Mouse (Mus musculus): ENCODE results near the gene Ahdc1. TPM values are rescaled to one million over a fixed set of nuclear protein-coding genes. Genes with fewer than 3 reads are reported as not detected.
"Not testable (repeated sequence)": the region's sequence is repeated elsewhere in the genome, so short reads cannot be mapped to it uniquely, and the experiment has no call there.

Ahdc1 gene
- polyA plus RNA-seq, 1 experiment from 2014 or later, result 7.0 TPM

- 0 out of 2 replicates have a peak overlapping the region, but pooled peaks have one; percentile 12 for H3K9ac ChIP-seq (ENCODE audit: low read depth, low read length)
- no peaks in the 10 kb centered on the region for H3K36me3 ChIP-seq (ENCODE audit: control insufficient read depth, insufficient read depth, low read length)
- 45% methylated on average over 6 of the region's 6 CpGs for WGBS (ENCODE audit: insufficient replicate concordance)
- H3K4me3 ChIP-seq (ENCODE audit: low read depth, low read length), result no peak overlapping the region
- H3K27ac ChIP-seq (ENCODE audit: low read depth, low read length), result peak overlapping the region; percentile 86
- ATAC-seq (replicated peaks; ENCODE audit: insufficient number of reproducible peaks, low FRiP score, low TSS enrichment), result no peak
- no peak overlapping the region for H3K4me2 ChIP-seq
- no peaks in the 10 kb centered on the region for H3K27me3 ChIP-seq (ENCODE audit: control insufficient read depth, insufficient read depth, low read length)
- H3K4me1 ChIP-seq (ENCODE audit: control insufficient read depth, insufficient read depth, low read length), result peaks cover 67% of the 10 kb centered on the region
- H3K9me3 ChIP-seq (replicated peaks; ENCODE audit: control insufficient read depth, low read length), result no peaks in the 10 kb centered on the region
Observed at GRCm38 (mm10) chr4:133093056-133093455, 82.0 kb downstream of the Ahdc1 start.

- 3% methylated on average over 6 of the region's 6 CpGs for WGBS (ENCODE audit: insufficient replicate concordance)
- peak overlapping the region; percentile 86 for H3K27ac ChIP-seq (ENCODE audit: low read depth, low read length)
- peaks cover 64% of the 10 kb centered on the region for H3K4me1 ChIP-seq (ENCODE audit: control insufficient read depth, insufficient read depth, low read length)
- no peak overlapping the region for H3K4me2 ChIP-seq
- H3K27me3 ChIP-seq (ENCODE audit: control insufficient read depth, insufficient read depth, low read length), result no peaks in the 10 kb centered on the region
- no peak for ATAC-seq (replicated peaks; ENCODE audit: insufficient number of reproducible peaks, low FRiP score, low TSS enrichment)
- H3K9me3 ChIP-seq (replicated peaks; ENCODE audit: control insufficient read depth, low read length), result no peaks in the 10 kb centered on the region
- H3K4me3 ChIP-seq (ENCODE audit: low read depth, low read length), result no peak overlapping the region
- H3K36me3 ChIP-seq (ENCODE audit: control insufficient read depth, insufficient read depth, low read length), result no peaks in the 10 kb centered on the region
- 0 out of 2 replicates have a peak overlapping the region, but pooled peaks have one; percentile 12 for H3K9ac ChIP-seq (ENCODE audit: low read depth, low read length)
Observed at GRCm38 (mm10) chr4:133093481-133094033, 82.5 kb downstream of the Ahdc1 start.

- Histone ChIP-seq H3K4me1 (ENCODE audit: control insufficient read depth, insufficient read depth, low read length) (peaks cover 63% of the 10 kb centered on the region), H3K27me3 (ENCODE audit: control insufficient read depth, insufficient read depth, low read length) (no peaks in the 10 kb centered on the region), H3K9ac (ENCODE audit: low read depth, low read length) (0 out of 2 replicates have a peak overlapping the region, but pooled peaks have one; percentile 28), H3K9me3 (replicated peaks; ENCODE audit: control insufficient read depth, low read length) (no peaks in the 10 kb centered on the region), H3K4me3 (ENCODE audit: low read depth, low read length) (no peak overlapping the region), H3K27ac (ENCODE audit: low read depth, low read length) (peak overlapping the region; percentile 86), H3K4me2 (no peak overlapping the region), H3K36me3 (ENCODE audit: control insufficient read depth, insufficient read depth, low read length) (no peaks in the 10 kb centered on the region)
- 60% methylated on average over 1 of the region's 1 CpGs for WGBS (ENCODE audit: insufficient replicate concordance)
- no peak for ATAC-seq (replicated peaks; ENCODE audit: insufficient number of reproducible peaks, low FRiP score, low TSS enrichment)
Observed at GRCm38 (mm10) chr4:133094255-133094654, 83.2 kb downstream of the Ahdc1 start.

- H3K4me1 ChIP-seq (ENCODE audit: control insufficient read depth, insufficient read depth, low read length), result peaks cover 54% of the 10 kb centered on the region
- H3K9me3 ChIP-seq (replicated peaks; ENCODE audit: control insufficient read depth, low read length), result no peaks in the 10 kb centered on the region
- peak overlapping the region; percentile 86 for H3K27ac ChIP-seq (ENCODE audit: low read depth, low read length)
- H3K27me3 ChIP-seq (ENCODE audit: control insufficient read depth, insufficient read depth, low read length), result no peaks in the 10 kb centered on the region
- H3K9ac ChIP-seq (ENCODE audit: low read depth, low read length), result peak overlapping the region; percentile 63
- 29% methylated on average over 16 of the region's 16 CpGs for WGBS (ENCODE audit: insufficient replicate concordance)
- H3K4me2 ChIP-seq, result peak overlapping the region; percentile 58
- ATAC-seq (replicated peaks; ENCODE audit: insufficient number of reproducible peaks, low FRiP score, low TSS enrichment), result peak; percentile 68
- no peaks in the 10 kb centered on the region for H3K36me3 ChIP-seq (ENCODE audit: control insufficient read depth, insufficient read depth, low read length)
- peak overlapping the region; percentile 25 for H3K4me3 ChIP-seq (ENCODE audit: low read depth, low read length)
Observed at GRCm38 (mm10) chr4:133094936-133095733, 84.1 kb downstream of the Ahdc1 start.

GRCm38 (mm10) chr4:133095734-133096065 is 84.6 kb downstream of the Ahdc1 start:
- not testable (repeated sequence) for H3K9me3 ChIP-seq (replicated peaks; ENCODE audit: control insufficient read depth, low read length); H3K36me3 ChIP-seq (ENCODE audit: control insufficient read depth, insufficient read depth, low read length); H3K27me3 ChIP-seq (ENCODE audit: control insufficient read depth, insufficient read depth, low read length); ATAC-seq (replicated peaks; ENCODE audit: insufficient number of reproducible peaks, low FRiP score, low TSS enrichment)
- Histone ChIP-seq H3K9ac (ENCODE audit: low read depth, low read length) (peak overlapping the region; percentile 63), H3K4me2 (peak overlapping the region; percentile 58), H3K27ac (ENCODE audit: low read depth, low read length) (peak overlapping the region; percentile 86), H3K4me1 (ENCODE audit: control insufficient read depth, insufficient read depth, low read length) (peaks cover 48% of the 10 kb centered on the region), H3K4me3 (ENCODE audit: low read depth, low read length) (peak overlapping the region; percentile 25)
- 21% methylated on average over 3 of the region's 3 CpGs for WGBS (ENCODE audit: insufficient replicate concordance)

GRCm38 (mm10) chr4:133096671-133097070 is 85.6 kb downstream of the Ahdc1 start:
- H3K4me3 ChIP-seq (ENCODE audit: low read depth, low read length), result peak overlapping the region; percentile 26; the same call in 1 of the 2 replicates
- 0% methylated on average over 13 of the region's 26 CpGs for WGBS (ENCODE audit: insufficient replicate concordance)
- not testable (repeated sequence) for H3K9me3 ChIP-seq (replicated peaks; ENCODE audit: control insufficient read depth, low read length); H3K27me3 ChIP-seq (ENCODE audit: control insufficient read depth, insufficient read depth, low read length); ATAC-seq (replicated peaks; ENCODE audit: insufficient number of reproducible peaks, low FRiP score, low TSS enrichment); H3K27ac ChIP-seq (ENCODE audit: low read depth, low read length); H3K36me3 ChIP-seq (ENCODE audit: control insufficient read depth, insufficient read depth, low read length); H3K9ac ChIP-seq (ENCODE audit: low read depth, low read length); H3K4me2 ChIP-seq
- peaks cover 40% of the 10 kb centered on the region for H3K4me1 ChIP-seq (ENCODE audit: control insufficient read depth, insufficient read depth, low read length)

GRCm38 (mm10) chr4:133101751-133102150 is 90.7 kb downstream of the Ahdc1 start:
- Histone ChIP-seq H3K27ac (ENCODE audit: low read depth, low read length) (no peak overlapping the region), H3K4me1 (ENCODE audit: control insufficient read depth, insufficient read depth, low read length) (peaks cover 18% of the 10 kb centered on the region), H3K4me3 (ENCODE audit: low read depth, low read length) (no peak overlapping the region), H3K9ac (ENCODE audit: low read depth, low read length) (no peak overlapping the region), H3K9me3 (replicated peaks; ENCODE audit: control insufficient read depth, low read length) (no peaks in the 10 kb centered on the region), H3K27me3 (ENCODE audit: control insufficient read depth, insufficient read depth, low read length) (no peaks in the 10 kb centered on the region), H3K36me3 (ENCODE audit: control insufficient read depth, insufficient read depth, low read length) (no peaks in the 10 kb centered on the region), H3K4me2 (no peak overlapping the region)
- ATAC-seq (replicated peaks; ENCODE audit: insufficient number of reproducible peaks, low FRiP score, low TSS enrichment), result no peak
- WGBS (ENCODE audit: insufficient replicate concordance), result 73% methylated on average over 9 of the region's 9 CpGs

GRCm38 (mm10) chr4:133103525-133104193 is 92.6 kb downstream of the Ahdc1 start:
- H3K4me1 ChIP-seq (ENCODE audit: control insufficient read depth, insufficient read depth, low read length), result peaks cover 23% of the 10 kb centered on the region
- 0 out of 2 replicates have a peak overlapping the region, but pooled peaks have one; percentile 5 for H3K4me3 ChIP-seq (ENCODE audit: low read depth, low read length)
- 11% methylated on average over 16 of the region's 16 CpGs for WGBS (ENCODE audit: insufficient replicate concordance)
- no peaks in the 10 kb centered on the region for H3K27me3 ChIP-seq (ENCODE audit: control insufficient read depth, insufficient read depth, low read length)
- no peak overlapping the region for H3K9ac ChIP-seq (ENCODE audit: low read depth, low read length)
- H3K9me3 ChIP-seq (replicated peaks; ENCODE audit: control insufficient read depth, low read length), result no peaks in the 10 kb centered on the region
- ATAC-seq (replicated peaks; ENCODE audit: insufficient number of reproducible peaks, low FRiP score, low TSS enrichment), result no peak
- peak overlapping the region; percentile 50 for H3K27ac ChIP-seq (ENCODE audit: low read depth, low read length)
- H3K4me2 ChIP-seq, result peak overlapping the region; percentile 40
- no peaks in the 10 kb centered on the region for H3K36me3 ChIP-seq (ENCODE audit: control insufficient read depth, insufficient read depth, low read length)

All from heart, embryonic 11.5 days (tissue).